Mouse (Mus musculus): ENCODE results near the gene Gpc5. TPM values are rescaled to one million over a fixed set of nuclear protein-coding genes. Genes with fewer than 3 reads are reported as not detected.
A peak's percentile ranks its signal among the peaks of the same experiment; 100 is the strongest.

The Gpc5 gene
- total and polyA plus RNA-seq, 2 experiments from 2014 or later = 13.8 to 23.0 TPM

GRCm38 (mm10) chr14:115760241-115760640, 668.2 kb downstream of the Gpc5 start:
- no peak for TF ChIP-seq CTCF (IDR thresholded peaks at IDR 0.05)
- no peak overlapping the region for H3K4me3 ChIP-seq (ENCODE audit: low read depth, low read length)
- no peaks in the 10 kb centered on the region for H3K4me1 ChIP-seq (ENCODE audit: insufficient read depth, low read length)
- no peak overlapping the region for H3K4me2 ChIP-seq (ENCODE audit: low read depth, low read length, poor library complexity, severe bottlenecking)
- no peak overlapping the region for H3K9ac ChIP-seq (replicated peaks; ENCODE audit: low read length, poor library complexity, severe bottlenecking)
- 87% methylated on average over 5 of the region's 5 CpGs for WGBS
- H3K27me3 ChIP-seq (ENCODE audit: insufficient read depth, low read length) = no peaks in the 10 kb centered on the region
- no peaks in the 10 kb centered on the region for H3K9me3 ChIP-seq (ENCODE audit: low read length)
- no peak for DNase-seq (ENCODE audit: low spot score)
- ATAC-seq (ENCODE audit: low FRiP score) = no peak
- no peak overlapping the region for H3K27ac ChIP-seq (ENCODE audit: low read depth, low read length)
- H3K36me3 ChIP-seq (ENCODE audit: insufficient read depth, low read length) = no peaks in the 10 kb centered on the region

- 0 out of 2 replicates have a peak, but pooled peaks cover 4% of the 10 kb centered on the region for H3K9me3 ChIP-seq (ENCODE audit: low read length)
- TF ChIP-seq CTCF (IDR thresholded peaks at IDR 0.05) = no peak
- no peak overlapping the region for H3K9ac ChIP-seq (replicated peaks; ENCODE audit: low read length, poor library complexity, severe bottlenecking)
- no peak overlapping the region for H3K27ac ChIP-seq (ENCODE audit: low read depth, low read length)
- no peaks in the 10 kb centered on the region for H3K27me3 ChIP-seq (ENCODE audit: insufficient read depth, low read length)
- no peak overlapping the region for H3K4me3 ChIP-seq (ENCODE audit: low read depth, low read length)
- WGBS = 31% methylated on average over 7 of the region's 7 CpGs
- H3K4me1 ChIP-seq (ENCODE audit: insufficient read depth, low read length) = no peaks in the 10 kb centered on the region
- ATAC-seq (ENCODE audit: low FRiP score) (peak; percentile 52), DNase-seq (ENCODE audit: low spot score) (peak; percentile 44)
- no peak overlapping the region for H3K4me2 ChIP-seq (ENCODE audit: low read depth, low read length, poor library complexity, severe bottlenecking)
- H3K36me3 ChIP-seq (ENCODE audit: insufficient read depth, low read length) = no peaks in the 10 kb centered on the region
Observed at GRCm38 (mm10) chr14:115779382-115780177, 687.6 kb downstream of the Gpc5 start.

- H3K9me3 ChIP-seq (ENCODE audit: low read length) = no peaks in the 10 kb centered on the region
- H3K36me3 ChIP-seq (ENCODE audit: insufficient read depth, low read length) = no peaks in the 10 kb centered on the region
- H3K4me2 ChIP-seq (ENCODE audit: low read depth, low read length, poor library complexity, severe bottlenecking) = no peak overlapping the region
- no peaks in the 10 kb centered on the region for H3K27me3 ChIP-seq (ENCODE audit: insufficient read depth, low read length)
- DNase-seq (ENCODE audit: low spot score) (peak; percentile 58), ATAC-seq (ENCODE audit: low FRiP score) (no peak)
- no peak for TF ChIP-seq CTCF (IDR thresholded peaks at IDR 0.05)
- no peaks in the 10 kb centered on the region for H3K4me1 ChIP-seq (ENCODE audit: insufficient read depth, low read length)
- no peak overlapping the region for H3K9ac ChIP-seq (replicated peaks; ENCODE audit: low read length, poor library complexity, severe bottlenecking)
- no peak overlapping the region for H3K27ac ChIP-seq (ENCODE audit: low read depth, low read length)
- 17% methylated on average over 2 of the region's 2 CpGs for WGBS
- no peak overlapping the region for H3K4me3 ChIP-seq (ENCODE audit: low read depth, low read length)
Observed at GRCm38 (mm10) chr14:115804751-115805150, 712.7 kb downstream of the Gpc5 start.

DNA sequence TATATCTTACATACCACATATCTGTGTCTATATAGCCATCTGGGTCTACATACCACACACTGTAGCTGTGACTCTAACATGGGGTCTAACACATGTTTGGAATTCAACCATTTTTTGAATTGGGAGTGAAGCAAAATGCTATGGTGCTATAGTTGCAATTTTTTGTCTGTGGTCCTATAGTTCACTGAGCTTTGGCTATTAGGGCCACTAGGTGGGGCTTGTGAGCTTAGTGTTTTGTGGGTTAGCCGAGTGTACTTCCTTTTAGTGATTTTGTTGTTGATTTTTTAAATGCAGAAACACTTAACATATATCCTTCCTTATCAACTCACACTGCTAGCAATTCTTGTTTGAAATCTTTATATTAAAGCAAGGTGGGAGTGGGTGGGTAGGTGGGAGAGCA, 727.0 kb downstream of the Gpc5 start:
- peak; percentile 74 for TF ChIP-seq CTCF (IDR thresholded peaks at IDR 0.05)
- 14% methylated on average over 1 of the region's 1 CpGs for WGBS
- Histone ChIP-seq H3K27ac (ENCODE audit: low read depth, low read length) (no peak overlapping the region), H3K9me3 (ENCODE audit: low read length) (no peaks in the 10 kb centered on the region), H3K36me3 (ENCODE audit: insufficient read depth, low read length) (no peaks in the 10 kb centered on the region), H3K4me2 (ENCODE audit: low read depth, low read length, poor library complexity, severe bottlenecking) (no peak overlapping the region), H3K27me3 (ENCODE audit: insufficient read depth, low read length) (no peaks in the 10 kb centered on the region), H3K4me3 (ENCODE audit: low read depth, low read length) (no peak overlapping the region), H3K9ac (replicated peaks; ENCODE audit: low read length, poor library complexity, severe bottlenecking) (no peak overlapping the region), H3K4me1 (ENCODE audit: insufficient read depth, low read length) (no peaks in the 10 kb centered on the region)
- ATAC-seq (ENCODE audit: low FRiP score) (no peak), DNase-seq (ENCODE audit: low spot score) (peak; percentile 64)

GRCm38 (mm10) chr14:115821657-115822056, 729.6 kb downstream of the Gpc5 start:
- peak; percentile 28 for DNase-seq (ENCODE audit: low spot score)
- no peak overlapping the region for H3K27ac ChIP-seq (ENCODE audit: low read depth, low read length)
- WGBS = 54% methylated on average over 7 of the region's 7 CpGs
- no peak for TF ChIP-seq CTCF (IDR thresholded peaks at IDR 0.05)
- no peaks in the 10 kb centered on the region for H3K4me1 ChIP-seq (ENCODE audit: insufficient read depth, low read length)
- H3K9me3 ChIP-seq (ENCODE audit: low read length) = no peaks in the 10 kb centered on the region
- no peak for ATAC-seq (ENCODE audit: low FRiP score)
- H3K4me2 ChIP-seq (ENCODE audit: low read depth, low read length, poor library complexity, severe bottlenecking) = no peak overlapping the region
- no peak overlapping the region for H3K9ac ChIP-seq (replicated peaks; ENCODE audit: low read length, poor library complexity, severe bottlenecking)
- H3K36me3 ChIP-seq (ENCODE audit: insufficient read depth, low read length) = no peaks in the 10 kb centered on the region
- H3K4me3 ChIP-seq (ENCODE audit: low read depth, low read length) = no peak overlapping the region
- H3K27me3 ChIP-seq (ENCODE audit: insufficient read depth, low read length) = no peaks in the 10 kb centered on the region

GRCm38 (mm10) chr14:115830485-115830884, 738.5 kb downstream of the Gpc5 start:
- Histone ChIP-seq H3K4me1 (ENCODE audit: insufficient read depth, low read length) (no peaks in the 10 kb centered on the region), H3K9ac (replicated peaks; ENCODE audit: low read length, poor library complexity, severe bottlenecking) (no peak overlapping the region), H3K4me2 (ENCODE audit: low read depth, low read length, poor library complexity, severe bottlenecking) (no peak overlapping the region), H3K4me3 (ENCODE audit: low read depth, low read length) (no peak overlapping the region), H3K36me3 (ENCODE audit: insufficient read depth, low read length) (no peaks in the 10 kb centered on the region), H3K9me3 (ENCODE audit: low read length) (no peaks in the 10 kb centered on the region), H3K27me3 (ENCODE audit: insufficient read depth, low read length) (no peaks in the 10 kb centered on the region), H3K27ac (ENCODE audit: low read depth, low read length) (no peak overlapping the region)
- no peak for TF ChIP-seq CTCF (IDR thresholded peaks at IDR 0.05)
- 67% methylated on average over 5 of the region's 5 CpGs for WGBS
- ATAC-seq (ENCODE audit: low FRiP score) (no peak), DNase-seq (ENCODE audit: low spot score) (no peak)
